Mouse (Mus musculus): ENCODE results near the gene Gm20379.

Gm20379 gene

DNA sequence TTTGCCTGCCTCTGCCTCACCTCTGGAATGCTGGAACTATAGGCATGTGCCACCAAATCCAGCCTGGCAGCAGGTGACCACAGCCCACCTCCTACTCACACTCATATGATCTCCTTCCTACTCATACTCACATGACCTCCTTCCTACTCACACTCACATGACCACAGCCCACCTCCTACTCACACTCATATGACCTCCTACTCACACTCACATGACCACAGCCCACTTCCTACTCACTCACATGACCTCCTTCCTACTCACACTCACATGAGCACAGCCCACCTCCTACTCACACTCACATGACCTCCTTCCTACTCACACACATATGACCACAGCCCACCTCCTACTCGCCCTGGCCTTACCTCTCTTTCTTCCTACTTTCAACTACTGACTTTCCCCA is 31.1 kb downstream of the Gm20379 start:
- no peak for DNase-seq (ENCODE audit: low spot score)

GRCm38 (mm10) chr13:92337773-92338462 is 32.1 kb downstream of the Gm20379 start:
- no peak for DNase-seq (ENCODE audit: low spot score)

DNA sequence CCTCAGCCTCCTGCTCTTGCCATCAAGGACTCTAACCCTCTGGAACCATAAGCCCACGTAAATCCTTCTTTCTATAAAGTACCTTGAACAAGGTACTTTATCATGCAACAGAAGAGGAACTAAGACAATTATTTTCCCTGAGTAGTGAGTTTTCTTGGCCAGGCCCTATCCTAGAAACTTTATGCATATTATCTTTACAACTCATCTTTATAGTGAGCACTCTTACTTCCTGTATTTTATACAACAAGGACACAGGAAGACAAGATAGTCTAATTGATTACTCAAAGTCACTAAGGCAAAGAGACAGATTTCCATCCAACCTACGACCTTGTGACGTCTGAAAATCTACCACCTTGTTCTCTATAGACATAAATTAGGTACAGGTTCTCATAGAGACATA is 34.0 kb downstream of the Gm20379 start:
- no peak for DNase-seq (ENCODE audit: low spot score)

DNA sequence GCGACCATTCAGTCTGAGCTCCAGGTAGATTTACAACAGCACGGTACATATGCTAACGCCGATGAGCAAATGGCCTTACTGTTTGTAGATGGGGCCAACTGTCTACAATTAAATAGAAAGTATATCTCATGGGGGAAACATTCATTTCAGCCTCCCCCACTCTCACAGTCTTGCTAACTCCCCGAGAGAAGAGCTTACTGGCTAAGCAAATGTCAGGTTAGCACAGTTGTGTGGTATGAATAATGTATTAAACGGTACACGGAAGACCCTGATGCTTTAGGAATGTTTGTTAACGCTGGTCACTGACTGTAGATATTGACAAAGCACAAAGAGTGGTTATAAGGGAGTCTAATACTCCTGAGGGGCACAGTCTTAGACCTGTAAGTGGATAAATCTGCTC is 38.3 kb downstream of the Gm20379 start:
- DNase-seq (ENCODE audit: low spot score), result no peak

- no peak for DNase-seq (ENCODE audit: low spot score)
Measured at GRCm38 (mm10) chr13:92346338-92346737, 40.6 kb downstream of the Gm20379 start.

- no peak for DNase-seq (ENCODE audit: low spot score)
Measured at GRCm38 (mm10) chr13:92351100-92351499, 45.3 kb downstream of the Gm20379 start.

- no peak for DNase-seq (ENCODE audit: low spot score)
Measured at GRCm38 (mm10) chr13:92353956-92354355, 48.2 kb downstream of the Gm20379 start.

DNA sequence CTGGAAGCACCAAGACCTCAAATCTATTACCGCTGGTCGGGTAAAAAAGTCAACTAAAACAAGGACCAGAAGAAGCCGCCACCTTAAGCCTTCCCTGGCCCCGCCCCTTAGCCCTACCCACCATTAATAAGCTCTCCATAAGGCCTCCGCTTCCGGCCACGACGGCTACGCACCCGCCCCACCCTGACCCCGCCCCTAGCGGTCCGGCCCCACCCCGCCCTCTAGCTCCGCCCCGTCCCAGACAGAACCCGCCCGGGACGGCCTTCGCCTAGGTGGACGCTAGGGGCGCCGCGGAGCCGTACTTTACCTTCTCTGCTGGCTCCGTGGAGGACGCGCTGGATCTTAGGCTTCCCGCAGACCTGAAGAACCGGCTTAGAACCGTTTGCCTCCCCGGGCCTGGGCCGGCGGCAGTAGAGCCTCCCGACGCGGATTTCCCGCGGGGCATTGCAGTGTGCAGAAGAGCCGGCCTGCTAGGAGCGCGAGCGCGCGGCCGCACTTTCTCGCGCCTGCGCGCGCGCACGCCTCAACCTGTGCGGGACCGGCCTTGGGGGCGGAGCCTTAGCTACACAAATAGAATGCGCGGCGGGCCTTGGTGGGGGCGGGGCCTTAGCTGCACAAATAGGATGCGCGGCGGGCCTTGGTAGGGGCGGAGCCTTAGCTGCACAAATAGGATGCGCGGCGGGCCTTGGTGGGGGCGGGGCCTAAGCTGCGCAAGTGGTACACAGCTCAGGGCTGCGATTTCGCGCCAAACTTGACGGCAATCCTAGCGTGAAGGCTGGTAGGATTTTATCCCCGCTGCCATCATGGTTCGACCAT is 48.9 kb downstream of the Gm20379 start, which contains the start of the genes Dhfr and Msh3:
TSS of gene Dhfr (plus strand) at position 271 of the 816 bp plus-strand sequence.
TSS of gene Msh3 (minus strand) at position 548 of the 816 bp plus-strand sequence.
- peak; percentile 95 for DNase-seq (ENCODE audit: low spot score)

DNA sequence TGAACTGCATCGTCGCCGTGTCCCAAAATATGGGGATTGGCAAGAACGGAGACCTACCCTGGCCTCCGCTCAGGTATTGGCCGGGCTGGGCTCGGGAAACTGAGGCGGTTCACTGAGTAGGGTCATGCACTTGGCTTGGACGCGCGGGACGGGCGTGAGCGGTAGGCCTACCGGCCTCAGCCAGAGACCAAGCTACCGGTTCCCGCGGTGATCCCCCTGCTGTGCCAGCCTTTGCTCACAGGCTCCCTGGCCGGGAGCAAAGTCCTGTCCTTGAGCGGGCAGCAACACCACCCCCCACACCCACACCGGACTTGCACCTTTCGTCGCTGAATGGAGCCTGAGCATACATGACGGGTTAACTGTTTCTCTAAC is 49.5 kb downstream of the Gm20379 start:
- DNase-seq (ENCODE audit: low spot score), result no peak

DNA sequence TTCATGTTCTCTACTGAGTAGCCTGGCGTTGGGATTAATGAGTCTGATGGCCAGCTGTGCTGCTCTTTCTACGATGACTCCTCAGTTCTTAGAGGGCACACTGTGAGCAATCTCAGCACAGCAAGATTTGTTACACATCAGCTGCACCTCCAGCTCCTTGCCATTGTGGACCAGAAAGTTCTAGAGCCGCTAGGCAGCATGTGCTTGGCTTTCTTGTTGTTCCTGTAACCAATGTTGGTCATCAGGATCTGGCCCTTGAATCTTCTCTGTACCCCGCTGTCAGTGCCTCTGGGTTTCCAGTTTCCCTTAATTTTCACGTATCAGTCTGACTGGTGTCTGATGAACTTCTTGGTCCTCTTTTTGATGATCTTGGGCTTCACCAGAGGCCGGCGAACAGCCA is 50.6 kb downstream of the Gm20379 start:
- no peak for DNase-seq (ENCODE audit: low spot score)

Measured in ovary, postnatal 10 days (tissue).